Mouse (Mus musculus): ENCODE measurements around the gene Tyro3.

DNA sequence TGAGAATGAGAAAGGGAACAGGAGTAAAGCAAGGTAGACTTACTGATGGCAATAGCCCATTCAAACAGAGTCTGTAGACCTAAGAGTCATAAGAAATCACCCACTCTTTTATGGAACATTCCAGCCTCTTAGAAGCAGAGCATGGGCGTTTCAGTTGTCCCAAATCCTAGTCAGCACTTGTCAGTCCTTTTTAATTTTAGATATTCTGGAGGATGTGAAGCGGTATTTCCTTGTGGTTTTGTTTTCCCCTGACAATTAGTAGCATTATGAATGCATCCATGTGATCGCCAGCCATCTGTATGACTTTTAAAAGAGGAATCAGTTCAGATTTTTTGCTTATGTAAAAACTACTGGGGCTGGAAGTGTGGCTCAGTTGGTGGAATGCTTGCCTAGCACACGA lies 67.0 kb downstream of the Tyro3 start:
- TF ChIP-seq CTCF (IDR thresholded peaks at IDR 0.05; ENCODE audit: extremely low read depth, insufficient read depth, low read length) = no peak
- TF ChIP-seq POLR2A (IDR thresholded peaks at IDR 0.05; ENCODE audit: extremely low read depth, insufficient read depth, low read length) = no peak

Data from cortical plate, adult 2 months (tissue).